Mouse (Mus musculus): Measurements from ENCODE around the gene Gon7. TPM values are rescaled to one million over a fixed set of nuclear protein-coding genes. Genes with fewer than 3 reads are reported as not detected.

Gene Gon7
- total and polyA plus RNA-seq, 2 experiments from 2014 or later: 1.8 to 17.2 TPM

- H3K9me3 ChIP-seq (replicated peaks; ENCODE audit: control insufficient read depth, low read length): no peaks in the 10 kb centered on the region
- ATAC-seq (ENCODE audit: insufficient read depth, low read depth): no peak
- no peaks in the 10 kb centered on the region for H3K4me1 ChIP-seq (ENCODE audit: control insufficient read depth, insufficient read depth)
- H3K4me2 ChIP-seq (ENCODE audit: low read depth, low read length): no peak overlapping the region
- H3K36me3 ChIP-seq (replicated peaks; ENCODE audit: control insufficient read depth, insufficient read depth, low read length): peaks cover 94% of the 10 kb centered on the region
- no peak overlapping the region for H3K9ac ChIP-seq (replicated peaks; ENCODE audit: low read depth, low read length)
- no peaks in the 10 kb centered on the region for H3K27me3 ChIP-seq (ENCODE audit: control insufficient read depth, insufficient read depth, low read length)
- WGBS: 85% methylated on average over 4 of the region's 4 CpGs
- H3K27ac ChIP-seq (ENCODE audit: low read depth): no peak overlapping the region
- peak; percentile 15 for DNase-seq (ENCODE audit: low spot score)
- TF ChIP-seq EP300 (IDR thresholded peaks at IDR 0.05; ENCODE audit: low read depth): no peak
- peak; percentile 40 for TF ChIP-seq CTCF (IDR thresholded peaks at IDR 0.05; ENCODE audit: low read depth)
- no peak overlapping the region for H3K4me3 ChIP-seq (ENCODE audit: low read depth, low read length)
These were observed 11.4 kb upstream of the Gon7 start for GRCm38 (mm10) chr12:102769000-102769399.

- no peak for ATAC-seq (ENCODE audit: insufficient read depth, low read depth)
- no peak for TF ChIP-seq EP300 (IDR thresholded peaks at IDR 0.05; ENCODE audit: low read depth)
- no peak for TF ChIP-seq CTCF (IDR thresholded peaks at IDR 0.05; ENCODE audit: low read depth)
- Histone ChIP-seq H3K4me2 (ENCODE audit: low read depth, low read length) (no peak overlapping the region), H3K9ac (replicated peaks; ENCODE audit: low read depth, low read length) (no peak overlapping the region), H3K9me3 (replicated peaks; ENCODE audit: control insufficient read depth, low read length) (no peaks in the 10 kb centered on the region), H3K4me3 (ENCODE audit: low read depth, low read length) (no peak overlapping the region), H3K27me3 (ENCODE audit: control insufficient read depth, insufficient read depth, low read length) (no peaks in the 10 kb centered on the region), H3K36me3 (replicated peaks; ENCODE audit: control insufficient read depth, insufficient read depth, low read length) (peaks cover 55% of the 10 kb centered on the region), H3K4me1 (ENCODE audit: control insufficient read depth, insufficient read depth) (peaks cover 8% of the 10 kb centered on the region), H3K27ac (ENCODE audit: low read depth) (no peak overlapping the region)
- DNase-seq (ENCODE audit: low spot score): no peak
These were observed 6.1 kb upstream of the Gon7 start for GRCm38 (mm10) chr12:102763696-102764095.

GRCm38 (mm10) chr12:102761668-102762067 lies 4.1 kb upstream of the Gon7 start:
- no peaks in the 10 kb centered on the region for H3K27me3 ChIP-seq (ENCODE audit: control insufficient read depth, insufficient read depth, low read length)
- H3K36me3 ChIP-seq (replicated peaks; ENCODE audit: control insufficient read depth, insufficient read depth, low read length): peaks cover 35% of the 10 kb centered on the region
- no peak overlapping the region for H3K4me2 ChIP-seq (ENCODE audit: low read depth, low read length)
- no peak for DNase-seq (ENCODE audit: low spot score)
- H3K4me1 ChIP-seq (ENCODE audit: control insufficient read depth, insufficient read depth): peaks cover 13% of the 10 kb centered on the region
- H3K9ac ChIP-seq (replicated peaks; ENCODE audit: low read depth, low read length): no peak overlapping the region
- ATAC-seq (ENCODE audit: insufficient read depth, low read depth): no peak
- WGBS: 78% methylated on average over 3 of the region's 3 CpGs
- TF ChIP-seq EP300 (IDR thresholded peaks at IDR 0.05; ENCODE audit: low read depth) (no peak), CTCF (IDR thresholded peaks at IDR 0.05; ENCODE audit: low read depth) (no peak)
- no peak overlapping the region for H3K4me3 ChIP-seq (ENCODE audit: low read depth, low read length)
- H3K27ac ChIP-seq (ENCODE audit: low read depth): no peak overlapping the region
- no peaks in the 10 kb centered on the region for H3K9me3 ChIP-seq (replicated peaks; ENCODE audit: control insufficient read depth, low read length)

- ATAC-seq (ENCODE audit: insufficient read depth, low read depth) (no peak), DNase-seq (ENCODE audit: low spot score) (no peak)
- Histone ChIP-seq H3K4me3 (ENCODE audit: low read depth, low read length) (peak overlapping the region; percentile 94), H3K36me3 (replicated peaks; ENCODE audit: control insufficient read depth, insufficient read depth, low read length) (peaks cover 12% of the 10 kb centered on the region; the same call in 1 of the 2 replicates), H3K9me3 (replicated peaks; ENCODE audit: control insufficient read depth, low read length) (no peaks in the 10 kb centered on the region), H3K9ac (replicated peaks; ENCODE audit: low read depth, low read length) (peak overlapping the region; percentile 80), H3K4me1 (ENCODE audit: control insufficient read depth, insufficient read depth) (peaks cover 15% of the 10 kb centered on the region), H3K27me3 (ENCODE audit: control insufficient read depth, insufficient read depth, low read length) (no peaks in the 10 kb centered on the region), H3K27ac (ENCODE audit: low read depth) (peak overlapping the region; percentile 86), H3K4me2 (ENCODE audit: low read depth, low read length) (peak overlapping the region; percentile 87)
- WGBS: 4% methylated on average over 5 of the region's 5 CpGs
- no peak for TF ChIP-seq EP300 (IDR thresholded peaks at IDR 0.05; ENCODE audit: low read depth)
- no peak for TF ChIP-seq CTCF (IDR thresholded peaks at IDR 0.05; ENCODE audit: low read depth)
These were observed 1.3 kb upstream of the Gon7 start for GRCm38 (mm10) chr12:102758936-102759335.

- ATAC-seq (ENCODE audit: insufficient read depth, low read depth): no peak
- DNase-seq (ENCODE audit: low spot score): no peak
- Histone ChIP-seq H3K9me3 (replicated peaks; ENCODE audit: control insufficient read depth, low read length) (no peaks in the 10 kb centered on the region), H3K4me3 (ENCODE audit: low read depth, low read length) (peak within 1 kb of the TSS; percentile 94), H3K36me3 (replicated peaks; ENCODE audit: control insufficient read depth, insufficient read depth, low read length) (peaks cover 8% of the 10 kb centered on the region; the same call in 1 of the 2 replicates), H3K4me2 (ENCODE audit: low read depth, low read length) (peak within 1 kb of the TSS; percentile 87), H3K4me1 (ENCODE audit: control insufficient read depth, insufficient read depth) (peaks cover 15% of the 10 kb centered on the region), H3K27ac (ENCODE audit: low read depth) (peak within 1 kb of the TSS; percentile 86), H3K27me3 (ENCODE audit: control insufficient read depth, insufficient read depth, low read length) (no peaks in the 10 kb centered on the region), H3K9ac (replicated peaks; ENCODE audit: low read depth, low read length) (peak within 1 kb of the TSS; percentile 80)
- under 1% methylated on average over 10 of the region's 10 CpGs for WGBS
- no peak for TF ChIP-seq EP300 (IDR thresholded peaks at IDR 0.05; ENCODE audit: low read depth)
These were observed 777 bp upstream of the Gon7 start, which contains the start of gene Gm20604 for GRCm38 (mm10) chr12:102758403-102758756. Gene Gm20604 (minus strand): TSS chr12:102758672.

- TF ChIP-seq EP300 (IDR thresholded peaks at IDR 0.05; ENCODE audit: low read depth) (0 out of 2 replicates have a peak, but pooled peaks have one; percentile 30), CTCF (IDR thresholded peaks at IDR 0.05; ENCODE audit: low read depth) (no peak)
- Histone ChIP-seq H3K27me3 (ENCODE audit: control insufficient read depth, insufficient read depth, low read length) (no peaks in the 10 kb centered on the region), H3K4me3 (ENCODE audit: low read depth, low read length) (peak overlapping the region; percentile 94), H3K36me3 (replicated peaks; ENCODE audit: control insufficient read depth, insufficient read depth, low read length) (0 out of 2 replicates have a peak, but pooled peaks cover under 1% of the 10 kb centered on the region), H3K4me2 (ENCODE audit: low read depth, low read length) (peak overlapping the region; percentile 87), H3K27ac (ENCODE audit: low read depth) (peak overlapping the region; percentile 78), H3K9me3 (replicated peaks; ENCODE audit: control insufficient read depth, low read length) (no peaks in the 10 kb centered on the region), H3K4me1 (ENCODE audit: control insufficient read depth, insufficient read depth) (peaks cover 15% of the 10 kb centered on the region), H3K9ac (replicated peaks; ENCODE audit: low read depth, low read length) (peak overlapping the region; percentile 80)
- DNase-seq (ENCODE audit: low spot score) (no peak), ATAC-seq (ENCODE audit: insufficient read depth, low read depth) (peak; percentile 77)
- WGBS: under 1% methylated on average over 46 of the region's 46 CpGs
These were observed 431 bp downstream of the Gon7 start for GRCm38 (mm10) chr12:102757055-102757688.
